Mouse (Mus musculus) forebrain, embryonic 14.5 days (tissue): ENCODE measurements at regions not wholly inside any gene's neighbourhood (a gene's known extent, or its start where the extent isn't known, plus 50 kb on each side); places are given as distances from the start of the nearest gene placed in this dataset.

Experiments used
- ATAC-seq: fragments of 200-750 bp; cut with Nextera tagmentation; 2 replicates; pipeline ENCODE4 v1.8.0; 2017; ENCODE audit warnings: mild to moderate bottlenecking, moderate library complexity
- DNase-seq: peaks from one replicate; pipeline ENCODE4 v3.0.0-alpha.2; 2015; ENCODE audit warnings: low spot score
- H3K27ac ChIP-seq: fragments of 300-500 bp; sonication (generic); 2 replicates; pipeline ENCODE4 v1.5.1; 2014; ENCODE audit warnings: low read depth, mild to moderate bottlenecking, control low read depth, low read length, moderate library complexity
- H3K27me3 ChIP-seq: fragments of 300-500 bp; sonication (generic); replicated peaks from 2 replicates; pipeline ENCODE4 v1.6.1; 2014; ENCODE audit warnings: low read length, control low read depth, mixed read lengths; ENCODE audit not compliant: control insufficient read depth, insufficient read depth
- H3K36me3 ChIP-seq: fragments of 300-500 bp; sonication (generic); 2 replicates; pipeline ENCODE4 v1.6.1; 2014; ENCODE audit warnings: low read length, control low read depth; ENCODE audit not compliant: control insufficient read depth, insufficient read depth
- H3K4me1 ChIP-seq: fragments of 300-500 bp; sonication (generic); 2 replicates; pipeline ENCODE4 v1.6.1; 2014; ENCODE audit warnings: antibody characterized with exemption, low read length, control low read depth; ENCODE audit not compliant: control insufficient read depth, insufficient read depth
- H3K4me2 ChIP-seq: fragments of 300-500 bp; sonication (generic); 2 replicates; pipeline ENCODE4 v1.6.1; 2014; ENCODE audit warnings: mild to moderate bottlenecking, control low read depth, low read length
- H3K4me3 ChIP-seq: fragments of 300-500 bp; sonication (generic); 2 replicates; pipeline ENCODE4 v1.5.1; 2014; ENCODE audit warnings: low read depth, low read length, control low read depth
- H3K9ac ChIP-seq: fragments of 300-500 bp; sonication (generic); 2 replicates; pipeline ENCODE4 v1.6.1; 2014; ENCODE audit warnings: mild to moderate bottlenecking, low read length, control low read depth, moderate library complexity
- H3K9me3 ChIP-seq: fragments of 300-500 bp; sonication (generic); replicated peaks from 2 replicates; pipeline ENCODE4 v1.6.1; 2016; ENCODE audit warnings: low read length, control low read depth, mixed read lengths; ENCODE audit not compliant: control insufficient read depth
- WGBS: fragments of 180-500 bp; shearing (Covaris S2); extraction: QIAGEN DNeasy Blood & Tissue Kit; methylation state at CpG from one replicate; pipeline ENCODE4 v1.1.7; 2014; 5-methylcytosine and 5-hydroxymethylcytosine counted together

GRCm38 (mm10) chr15:27219126-27219738 lies 247.2 kb upstream of the Ank start:
- H3K4me3 ChIP-seq = no peak overlapping the region
- no peak overlapping the region for H3K4me2 ChIP-seq
- H3K27ac ChIP-seq = no peak overlapping the region
- H3K4me1 ChIP-seq = no peaks in the 10 kb centered on the region
- H3K9ac ChIP-seq = no peak overlapping the region
- no peaks in the 10 kb centered on the region for H3K9me3 ChIP-seq
- ATAC-seq = no peak
- DNase-seq = no peak
- 96% methylated on average over 3 of the region's 3 CpGs for WGBS
- H3K36me3 ChIP-seq = no peaks in the 10 kb centered on the region
- H3K27me3 ChIP-seq = no peaks in the 10 kb centered on the region

GRCm38 (mm10) chr15:27223610-27224511 lies 242.6 kb upstream of the Ank start:
- Histone ChIP-seq H3K4me2 (no peak overlapping the region), H3K4me1 (no peaks in the 10 kb centered on the region), H3K9ac (no peak overlapping the region), H3K27ac (no peak overlapping the region), H3K9me3 (no peaks in the 10 kb centered on the region), H3K36me3 (no peaks in the 10 kb centered on the region), H3K4me3 (no peak overlapping the region), H3K27me3 (no peaks in the 10 kb centered on the region)
- DNase-seq (peak; percentile 36), ATAC-seq (no peak)
- WGBS = 75% methylated on average over 14 of the region's 14 CpGs

- no peaks in the 10 kb centered on the region for H3K4me1 ChIP-seq
- H3K4me2 ChIP-seq = no peak overlapping the region
- WGBS = 92% methylated on average over 4 of the region's 4 CpGs
- H3K9ac ChIP-seq = no peak overlapping the region
- ATAC-seq (no peak), DNase-seq (no peak)
- H3K27ac ChIP-seq = no peak overlapping the region
- H3K9me3 ChIP-seq = no peaks in the 10 kb centered on the region
- no peak overlapping the region for H3K4me3 ChIP-seq
- H3K27me3 ChIP-seq = no peaks in the 10 kb centered on the region
- H3K36me3 ChIP-seq = no peaks in the 10 kb centered on the region
Measured at GRCm38 (mm10) chr15:27224512-27224850, 242.0 kb upstream of the Ank start.

- Histone ChIP-seq H3K9ac (no peak overlapping the region), H3K36me3 (no peaks in the 10 kb centered on the region)
- no peak for DNase-seq
Measured at GRCm38 (mm10) chr15:27232804-27233203, 233.7 kb upstream of the Ank start.

GRCm38 (mm10) chr15:27234770-27235169 lies 231.7 kb upstream of the Ank start:
- Histone ChIP-seq H3K9me3 (no peaks in the 10 kb centered on the region), H3K27me3 (no peaks in the 10 kb centered on the region), H3K9ac (no peak overlapping the region), H3K4me1 (no peaks in the 10 kb centered on the region), H3K4me3 (no peak overlapping the region), H3K4me2 (no peak overlapping the region), H3K27ac (no peak overlapping the region), H3K36me3 (no peaks in the 10 kb centered on the region)
- WGBS = 16% methylated on average over 4 of the region's 4 CpGs
- ATAC-seq = peak; percentile 71
- DNase-seq = peak; percentile 83

More at GRCm38 (mm10) chr15:27232804-27233203, 233.7 kb upstream of the Ank start:
- H3K4me2 ChIP-seq = no peak overlapping the region
- ATAC-seq = no peak
- H3K27me3 ChIP-seq = no peaks in the 10 kb centered on the region
- WGBS = 82% methylated on average over 5 of the region's 5 CpGs
- H3K4me3 ChIP-seq = no peak overlapping the region
- no peaks in the 10 kb centered on the region for H3K4me1 ChIP-seq
- no peak overlapping the region for H3K27ac ChIP-seq
- H3K9me3 ChIP-seq = no peaks in the 10 kb centered on the region

- no peak for DNase-seq
- Histone ChIP-seq H3K27me3 (no peaks in the 10 kb centered on the region), H3K27ac (no peak overlapping the region), H3K9me3 (no peaks in the 10 kb centered on the region), H3K4me1 (no peaks in the 10 kb centered on the region), H3K9ac (no peak overlapping the region), H3K36me3 (no peaks in the 10 kb centered on the region), H3K4me3 (no peak overlapping the region), H3K4me2 (no peak overlapping the region)
- WGBS = 85% methylated on average over 1 of the region's 1 CpGs
- ATAC-seq = no peak
Measured at GRCm38 (mm10) chr15:27238301-27238700, 228.2 kb upstream of the Ank start.

GRCm38 (mm10) chr15:27246302-27246701 lies 220.2 kb upstream of the Ank start:
- WGBS = 79% methylated on average over 3 of the region's 3 CpGs
- ATAC-seq = no peak

GRCm38 (mm10) chr15:27258984-27259853 lies 207.3 kb upstream of the Ank start:
- Histone ChIP-seq H3K36me3 (no peaks in the 10 kb centered on the region), H3K4me3 (no peak overlapping the region), H3K4me1 (no peaks in the 10 kb centered on the region), H3K9ac (no peak overlapping the region), H3K4me2 (no peak overlapping the region), H3K27ac (no peak overlapping the region), H3K9me3 (no peaks in the 10 kb centered on the region), H3K27me3 (no peaks in the 10 kb centered on the region)
- no peak for DNase-seq
- no peak for ATAC-seq
- 90% methylated on average over 6 of the region's 6 CpGs for WGBS

More at GRCm38 (mm10) chr15:27246302-27246701, 220.2 kb upstream of the Ank start:
- Histone ChIP-seq H3K4me3 (no peak overlapping the region), H3K9ac (no peak overlapping the region), H3K4me2 (no peak overlapping the region), H3K4me1 (no peaks in the 10 kb centered on the region), H3K9me3 (no peaks in the 10 kb centered on the region), H3K27ac (no peak overlapping the region), H3K36me3 (no peaks in the 10 kb centered on the region), H3K27me3 (no peaks in the 10 kb centered on the region)
- no peak for DNase-seq
